Mouse (Mus musculus) brain, embryonic 14.5 days (tissue): Measurements from ENCODE around the gene Npas3.

ENCODE experiments used
- CTCF ChIP-seq: fragments of 200-500 bp; IDR thresholded peaks from 2 replicates; pipeline ENCODE4 v1.5.1; 2012; ENCODE audit warnings: inconsistent platforms, mild to moderate bottlenecking, moderate library complexity, borderline replicate concordance; ENCODE audit not compliant: insufficient read depth, insufficient read length; ENCODE audit errors: extremely low read depth
- POLR2A ChIP-seq: fragments of 200-500 bp; IDR thresholded peaks from 2 replicates; pipeline ENCODE4 v1.6.1; 2012; ENCODE audit warnings: mild to moderate bottlenecking, inconsistent platforms, borderline replicate concordance; ENCODE audit not compliant: poor library complexity, insufficient read depth, insufficient read length, severe bottlenecking; ENCODE audit errors: extremely low read depth

- TF ChIP-seq POLR2A = no peak
- TF ChIP-seq CTCF = no peak
Measured at GRCm38 (mm10) chr12:53566712-53567387, 318.4 kb downstream of the Npas3 start.
